Mouse (Mus musculus): ENCODE data around the gene Capn3. TPM values are rescaled to one million over a fixed set of nuclear protein-coding genes. Genes with fewer than 3 reads are reported as not detected.

Gene Capn3
- polyA plus RNA-seq, 1 experiment from 2014 or later, result 0.55 TPM

GRCm38 (mm10) chr2:120476277-120477087, 20.7 kb downstream of the Capn3 start:
- Histone ChIP-seq H3K9ac (replicated peaks; ENCODE audit: low read depth) (no peak overlapping the region), H3K4me1 (ENCODE audit: insufficient read depth, low read depth, low read length) (no peaks in the 10 kb centered on the region), H3K9me3 (ENCODE audit: low read length) (no peaks in the 10 kb centered on the region), H3K4me2 (replicated peaks; ENCODE audit: low read depth, low read length) (no peak overlapping the region), H3K27me3 (replicated peaks; ENCODE audit: insufficient read depth, low read length) (no peaks in the 10 kb centered on the region), H3K4me3 (ENCODE audit: low read depth, low read length) (no peak overlapping the region), H3K27ac (ENCODE audit: low read length) (no peak overlapping the region), H3K36me3 (ENCODE audit: insufficient read depth, low read length) (no peaks in the 10 kb centered on the region)
- ATAC-seq (no peak), DNase-seq (ENCODE audit: low spot score) (no peak)
- TF ChIP-seq CTCF (IDR thresholded peaks at IDR 0.05) (no peak), EP300 (IDR thresholded peaks at IDR 0.05) (no peak)
- 81% methylated on average over 13 of the region's 13 CpGs for WGBS

- no peak overlapping the region for H3K4me2 ChIP-seq (replicated peaks; ENCODE audit: low read depth, low read length)
- TF ChIP-seq CTCF (IDR thresholded peaks at IDR 0.05) (peak; percentile 81), EP300 (IDR thresholded peaks at IDR 0.05) (no peak)
- no peaks in the 10 kb centered on the region for H3K27me3 ChIP-seq (replicated peaks; ENCODE audit: insufficient read depth, low read length)
- H3K36me3 ChIP-seq (ENCODE audit: insufficient read depth, low read length), result no peaks in the 10 kb centered on the region
- peak; percentile 70 for ATAC-seq
- no peak overlapping the region for H3K4me3 ChIP-seq (ENCODE audit: low read depth, low read length)
- H3K4me1 ChIP-seq (ENCODE audit: insufficient read depth, low read depth, low read length), result no peaks in the 10 kb centered on the region
- WGBS, result 53% methylated on average over 3 of the region's 3 CpGs
- H3K9ac ChIP-seq (replicated peaks; ENCODE audit: low read depth), result no peak overlapping the region
- no peak overlapping the region for H3K27ac ChIP-seq (ENCODE audit: low read length)
- H3K9me3 ChIP-seq (ENCODE audit: low read length), result no peaks in the 10 kb centered on the region
- peak; percentile 80 for DNase-seq (ENCODE audit: low spot score)
These were observed 22.8 kb downstream of the Capn3 start for GRCm38 (mm10) chr2:120478600-120478999.

GRCm38 (mm10) chr2:120481921-120482320, 26.1 kb downstream of the Capn3 start:
- Histone ChIP-seq H3K36me3 (ENCODE audit: insufficient read depth, low read length) (no peaks in the 10 kb centered on the region), H3K27ac (ENCODE audit: low read length) (no peak overlapping the region), H3K4me3 (ENCODE audit: low read depth, low read length) (no peak overlapping the region), H3K4me1 (ENCODE audit: insufficient read depth, low read depth, low read length) (no peaks in the 10 kb centered on the region), H3K9ac (replicated peaks; ENCODE audit: low read depth) (no peak overlapping the region), H3K9me3 (ENCODE audit: low read length) (no peaks in the 10 kb centered on the region), H3K27me3 (replicated peaks; ENCODE audit: insufficient read depth, low read length) (no peaks in the 10 kb centered on the region), H3K4me2 (replicated peaks; ENCODE audit: low read depth, low read length) (no peak overlapping the region)
- no peak for DNase-seq (ENCODE audit: low spot score)
- WGBS, result 47% methylated on average over 8 of the region's 8 CpGs
- no peak for ATAC-seq
- no peak for TF ChIP-seq EP300 (IDR thresholded peaks at IDR 0.05)
- no peak for TF ChIP-seq CTCF (IDR thresholded peaks at IDR 0.05)

GRCm38 (mm10) chr2:120482506-120483389, 26.9 kb downstream of the Capn3 start:
- Histone ChIP-seq H3K36me3 (ENCODE audit: insufficient read depth, low read length) (no peaks in the 10 kb centered on the region), H3K4me3 (ENCODE audit: low read depth, low read length) (no peak overlapping the region), H3K9me3 (ENCODE audit: low read length) (no peaks in the 10 kb centered on the region), H3K27ac (ENCODE audit: low read length) (no peak overlapping the region), H3K4me2 (replicated peaks; ENCODE audit: low read depth, low read length) (no peak overlapping the region), H3K4me1 (ENCODE audit: insufficient read depth, low read depth, low read length) (no peaks in the 10 kb centered on the region), H3K9ac (replicated peaks; ENCODE audit: low read depth) (no peak overlapping the region), H3K27me3 (replicated peaks; ENCODE audit: insufficient read depth, low read length) (no peaks in the 10 kb centered on the region)
- ATAC-seq (peak; percentile 60), DNase-seq (ENCODE audit: low spot score) (peak; percentile 32)
- no peak for TF ChIP-seq CTCF (IDR thresholded peaks at IDR 0.05)
- no peak for TF ChIP-seq EP300 (IDR thresholded peaks at IDR 0.05)
- WGBS, result 53% methylated on average over 8 of the region's 8 CpGs

- no peak for ATAC-seq
- 85% methylated on average over 3 of the region's 3 CpGs for WGBS
- TF ChIP-seq EP300 (IDR thresholded peaks at IDR 0.05), result no peak
- TF ChIP-seq CTCF (IDR thresholded peaks at IDR 0.05), result no peak
These were observed 28.4 kb downstream of the Capn3 start for GRCm38 (mm10) chr2:120484241-120484640.

GRCm38 (mm10) chr2:120493254-120493653, 37.4 kb downstream of the Capn3 start:
- Histone ChIP-seq H3K27me3 (replicated peaks; ENCODE audit: insufficient read depth, low read length) (no peaks in the 10 kb centered on the region), H3K4me1 (ENCODE audit: insufficient read depth, low read depth, low read length) (no peaks in the 10 kb centered on the region), H3K9ac (replicated peaks; ENCODE audit: low read depth) (no peak overlapping the region), H3K36me3 (ENCODE audit: insufficient read depth, low read length) (no peaks in the 10 kb centered on the region), H3K4me2 (replicated peaks; ENCODE audit: low read depth, low read length) (no peak overlapping the region), H3K4me3 (ENCODE audit: low read depth, low read length) (no peak overlapping the region), H3K9me3 (ENCODE audit: low read length) (no peaks in the 10 kb centered on the region), H3K27ac (ENCODE audit: low read length) (no peak overlapping the region)
- WGBS, result 23% methylated on average over 4 of the region's 4 CpGs
- DNase-seq (ENCODE audit: low spot score) (peak; percentile 63), ATAC-seq (peak; percentile 67)
- TF ChIP-seq CTCF (IDR thresholded peaks at IDR 0.05) (no peak), EP300 (IDR thresholded peaks at IDR 0.05) (no peak)

More at GRCm38 (mm10) chr2:120484241-120484640, 28.4 kb downstream of the Capn3 start:
- Histone ChIP-seq H3K9ac (replicated peaks; ENCODE audit: low read depth) (no peak overlapping the region), H3K27ac (ENCODE audit: low read length) (no peak overlapping the region), H3K4me2 (replicated peaks; ENCODE audit: low read depth, low read length) (no peak overlapping the region), H3K4me3 (ENCODE audit: low read depth, low read length) (no peak overlapping the region), H3K9me3 (ENCODE audit: low read length) (no peaks in the 10 kb centered on the region), H3K4me1 (ENCODE audit: insufficient read depth, low read depth, low read length) (no peaks in the 10 kb centered on the region), H3K27me3 (replicated peaks; ENCODE audit: insufficient read depth, low read length) (no peaks in the 10 kb centered on the region), H3K36me3 (ENCODE audit: insufficient read depth, low read length) (no peaks in the 10 kb centered on the region)
- DNase-seq (ENCODE audit: low spot score), result no peak

Data from lung, postnatal 0 days (tissue).